Mouse (Mus musculus) C2C12 (cell line): Measurements from ENCODE around the gene Rufy4. TPM values are rescaled to one million over a fixed set of nuclear protein-coding genes. Genes with fewer than 3 reads are reported as not detected.

ENCODE experiments used
- H3K27me3 ChIP-seq: one replicate; pipeline ENCODE4 v1.6.1; 2011; ENCODE audit not compliant: control insufficient read depth, insufficient read depth, insufficient read length
- H3K36me3 ChIP-seq: one replicate; pipeline ENCODE4 v1.6.1; 2011; ENCODE audit not compliant: control insufficient read depth, insufficient read depth
- H3K4me3 ChIP-seq: one replicate; pipeline ENCODE4 v1.5.1; 2011; ENCODE audit warnings: mild to moderate bottlenecking, control low read depth; ENCODE audit not compliant: poor library complexity, insufficient read depth, severe bottlenecking
- H3K79me2 ChIP-seq: one replicate; pipeline ENCODE4 v1.6.1; 2011; ENCODE audit not compliant: control insufficient read depth, insufficient read depth
- H3K79me3 ChIP-seq: one replicate; pipeline ENCODE4 v1.6.1; 2011; ENCODE audit warnings: low read depth, control low read depth
- H3ac ChIP-seq: one replicate; pipeline ENCODE3; 2011; ENCODE audit warnings: low read depth; ENCODE audit not compliant: control insufficient read depth, insufficient read length
- CEBPB ChIP-seq: IDR thresholded peaks from one replicate; pipeline ENCODE4 v1.6.1; 2011; ENCODE audit warnings: low read depth, mild to moderate bottlenecking, control low read depth, moderate library complexity
- CTCF ChIP-seq: IDR thresholded peaks from one replicate; pipeline ENCODE4 v1.5.1; 2011; ENCODE audit not compliant: control insufficient read depth, insufficient read depth, insufficient read length
- FOSL1 ChIP-seq: IDR thresholded peaks from one replicate; pipeline ENCODE4 v1.8.0; 2011; ENCODE audit warnings: mild to moderate bottlenecking, low read length; ENCODE audit not compliant: poor library complexity, insufficient read depth, severe bottlenecking
- MAX ChIP-seq: IDR thresholded peaks from one replicate; pipeline ENCODE4 v1.6.1; 2011; ENCODE audit warnings: mild to moderate bottlenecking, control low read depth
- MYOD1 ChIP-seq: IDR thresholded peaks from one replicate; pipeline ENCODE4 v1.6.1; 2011; ENCODE audit warnings: low read depth; ENCODE audit not compliant: control insufficient read depth, insufficient read length
- MYOG ChIP-seq: IDR thresholded peaks from one replicate; pipeline ENCODE4 v1.6.1; 2011; ENCODE audit not compliant: control insufficient read depth, insufficient read length; ENCODE audit errors: extremely low read depth
- USF1 ChIP-seq: IDR thresholded peaks from one replicate; pipeline ENCODE4 v1.6.1; 2011; ENCODE audit warnings: low read depth, mild to moderate bottlenecking, control low read depth, moderate library complexity
- polyA plus RNA-seq: library from polyadenylated mRNA; unstranded; fragments of >200 nt; fragmentation: generic; extraction: Trizol; gene quantifications from one replicate; pipeline ENCODE4 v1.2.1, GENCODE M21; 2012; ENCODE audit warnings: missing spikeins

The Rufy4 gene
- polyA plus RNA-seq, 1 experiment: 0.05 TPM

GRCm38 (mm10) chr1:74181462-74181861, 56.1 kb downstream of the Rufy4 start:
- Histone ChIP-seq H3K27me3 (peaks cover 3% of the 10 kb centered on the region), H3K79me2 (no peaks in the 10 kb centered on the region), H3K36me3 (no peaks in the 10 kb centered on the region), H3K79me3 (no peaks in the 10 kb centered on the region), H3ac (no peak overlapping the region), H3K4me3 (no peak overlapping the region)
- TF ChIP-seq FOSL1 (no peak), CEBPB (no peak), MYOG (no peak), MAX (no peak), USF1 (no peak), MYOD1 (no peak), CTCF (no peak)

GRCm38 (mm10) chr1:74183006-74183405, 57.7 kb downstream of the Rufy4 start:
- TF ChIP-seq FOSL1 (no peak), CEBPB (no peak), MAX (no peak), USF1 (no peak), CTCF (no peak), MYOD1 (no peak), MYOG (no peak)

GRCm38 (mm10) chr1:74190471-74190870, 65.1 kb downstream of the Rufy4 start:
- Histone ChIP-seq H3K4me3 (no peak overlapping the region), H3K27me3 (peaks cover 22% of the 10 kb centered on the region)
- TF ChIP-seq MAX: no peak
- TF ChIP-seq FOSL1: no peak
- TF ChIP-seq USF1: no peak
- no peak for TF ChIP-seq MYOD1
- no peak for TF ChIP-seq MYOG
- no peak for TF ChIP-seq CTCF
- TF ChIP-seq CEBPB: no peak

More at GRCm38 (mm10) chr1:74183006-74183405, 57.7 kb downstream of the Rufy4 start:
- no peaks in the 10 kb centered on the region for H3K36me3 ChIP-seq
- H3K79me2 ChIP-seq: no peaks in the 10 kb centered on the region
- H3K4me3 ChIP-seq: no peak overlapping the region
- no peaks in the 10 kb centered on the region for H3K79me3 ChIP-seq
- H3ac ChIP-seq: no peak overlapping the region
- H3K27me3 ChIP-seq: peaks cover 3% of the 10 kb centered on the region

GRCm38 (mm10) chr1:74192711-74193110, 67.4 kb downstream of the Rufy4 start:
- Histone ChIP-seq H3K79me3 (no peaks in the 10 kb centered on the region), H3K27me3 (peaks cover 24% of the 10 kb centered on the region), H3K79me2 (no peaks in the 10 kb centered on the region), H3K4me3 (no peak overlapping the region), H3ac (no peak overlapping the region), H3K36me3 (no peaks in the 10 kb centered on the region)
- TF ChIP-seq MYOG (no peak), MYOD1 (no peak), FOSL1 (no peak), MAX (no peak), USF1 (no peak), CEBPB (no peak)

More at GRCm38 (mm10) chr1:74190471-74190870, 65.1 kb downstream of the Rufy4 start:
- Histone ChIP-seq H3ac (no peak overlapping the region), H3K79me3 (no peaks in the 10 kb centered on the region), H3K36me3 (no peaks in the 10 kb centered on the region), H3K79me2 (no peaks in the 10 kb centered on the region)

- no peak within 1 kb of the TSS for H3ac ChIP-seq
- TF ChIP-seq CTCF (no peak), USF1 (no peak), MYOG (no peak), MAX (no peak)
- peaks cover 23% of the 10 kb centered on the region for H3K27me3 ChIP-seq
- H3K36me3 ChIP-seq: no peaks in the 10 kb centered on the region
- H3K4me3 ChIP-seq: no peak within 1 kb of the TSS
- no peaks in the 10 kb centered on the region for H3K79me3 ChIP-seq
- no peaks in the 10 kb centered on the region for H3K79me2 ChIP-seq
Measured at GRCm38 (mm10) chr1:74194445-74194844, 69.1 kb downstream of the Rufy4 start, which contains the start of gene Cxcr1. Gene Cxcr1 (minus strand): TSS chr1:74194631.

- H3K79me3 ChIP-seq: no peaks in the 10 kb centered on the region
- H3K36me3 ChIP-seq: no peaks in the 10 kb centered on the region
- no peak overlapping the region for H3ac ChIP-seq
- H3K79me2 ChIP-seq: no peaks in the 10 kb centered on the region
- H3K4me3 ChIP-seq: no peak overlapping the region
- peaks cover 18% of the 10 kb centered on the region for H3K27me3 ChIP-seq
- peak; percentile 68 for TF ChIP-seq CTCF
- no peak for TF ChIP-seq CEBPB
Measured at GRCm38 (mm10) chr1:74195961-74196360, 70.6 kb downstream of the Rufy4 start.
